Mouse (Mus musculus) kidney, adult 2 months (tissue): ENCODE measurements around the gene Cdhr4. TPM values are rescaled to one million over a fixed set of nuclear protein-coding genes. Genes with fewer than 3 reads are reported as not detected.

Experiments
- DNase-seq: peaks from one replicate; pipeline ENCODE4 v3.0.0; 2021
- H3K27ac ChIP-seq: fragments of 200-500 bp; 2 replicates; pipeline ENCODE4 v1.5.1; 2012; ENCODE audit warnings: low read depth, low read length, control low read depth, inconsistent platforms; ENCODE audit not compliant: insufficient read depth
- H3K27me3 ChIP-seq: fragments of 200-500 bp; replicated peaks from 2 replicates; pipeline ENCODE4 v1.6.1; 2012; ENCODE audit warnings: mild to moderate bottlenecking, moderate library complexity, low read length, inconsistent platforms; ENCODE audit not compliant: control insufficient read depth, insufficient read depth
- H3K36me3 ChIP-seq: fragments of 200-500 bp; 2 replicates; pipeline ENCODE4 v1.6.1; 2012; ENCODE audit warnings: mild to moderate bottlenecking, moderate library complexity, low read length, inconsistent platforms; ENCODE audit not compliant: control insufficient read depth, insufficient read depth
- H3K4me1 ChIP-seq: fragments of 200-500 bp; 2 replicates; pipeline ENCODE4 v1.6.1; 2011; ENCODE audit warnings: low read length; ENCODE audit not compliant: control insufficient read depth, insufficient read depth
- H3K4me3 ChIP-seq: fragments of 200-500 bp; 2 replicates; pipeline ENCODE4 v1.5.1; 2011; ENCODE audit warnings: mild to moderate bottlenecking, low read depth, low read length, control low read depth; ENCODE audit not compliant: insufficient read depth
- CTCF ChIP-seq: fragments of 200-500 bp; conservative IDR thresholded peaks from 2 replicates; pipeline ENCODE4 v1.5.1; 2011; ENCODE audit warnings: low read depth, mild to moderate bottlenecking, control low read depth, low read length, moderate library complexity, mixed read lengths; ENCODE audit not compliant: insufficient read depth, insufficient read length
- POLR2A ChIP-seq: fragments of 200-500 bp; IDR thresholded peaks from one replicate; pipeline ENCODE4 v1.6.1; 2011; ENCODE audit warnings: low read depth, low read length, control low read depth
- WGBS: fragments of 180-500 bp; shearing (Covaris S2); methylation state at CpG from one replicate; pipeline ENCODE4 v1.1.7; 2018; 5-methylcytosine and 5-hydroxymethylcytosine counted together
- polyA plus RNA-seq: library from polyadenylated mRNA; depleted of rRNA; stranded (reverse); fragments of >200 nt; gene quantifications from 2 replicates; pipeline ENCODE4 v1.2.3, GENCODE M21; 2012

Gene Cdhr4
- polyA plus RNA-seq, 1 experiment, result 0.94 TPM

- no peak for DNase-seq
- TF ChIP-seq POLR2A (no peak), CTCF (no peak)
- H3K36me3 ChIP-seq, result no peaks in the 10 kb centered on the region
- WGBS, result 90% methylated on average over 9 of the region's 9 CpGs
- no peaks in the 10 kb centered on the region for H3K27me3 ChIP-seq
- H3K4me1 ChIP-seq, result no peaks in the 10 kb centered on the region
- no peak overlapping the region for H3K27ac ChIP-seq
- H3K4me3 ChIP-seq, result no peak overlapping the region
Measured at GRCm38 (mm10) chr9:107964681-107965080, 27.6 kb upstream of the Cdhr4 start.

- no peaks in the 10 kb centered on the region for H3K27me3 ChIP-seq
- no peak overlapping the region for H3K4me3 ChIP-seq
- WGBS, result 88% methylated on average over 10 of the region's 10 CpGs
- H3K36me3 ChIP-seq, result no peaks in the 10 kb centered on the region
- DNase-seq, result no peak
- no peaks in the 10 kb centered on the region for H3K4me1 ChIP-seq
- TF ChIP-seq POLR2A (no peak), CTCF (no peak)
- H3K27ac ChIP-seq, result no peak overlapping the region
Measured at GRCm38 (mm10) chr9:107966676-107967075, 25.6 kb upstream of the Cdhr4 start.

GRCm38 (mm10) chr9:107967437-107967836, 24.9 kb upstream of the Cdhr4 start:
- no peak overlapping the region for H3K4me3 ChIP-seq
- peak; percentile 19 for DNase-seq
- no peaks in the 10 kb centered on the region for H3K36me3 ChIP-seq
- H3K4me1 ChIP-seq, result no peaks in the 10 kb centered on the region
- 70% methylated on average over 6 of the region's 6 CpGs for WGBS
- H3K27me3 ChIP-seq, result no peaks in the 10 kb centered on the region
- no peak overlapping the region for H3K27ac ChIP-seq
- TF ChIP-seq CTCF, result no peak
- no peak for TF ChIP-seq POLR2A

- H3K27me3 ChIP-seq, result no peaks in the 10 kb centered on the region
- no peak for TF ChIP-seq POLR2A
- TF ChIP-seq CTCF, result no peak
- no peaks in the 10 kb centered on the region for H3K36me3 ChIP-seq
- no peaks in the 10 kb centered on the region for H3K4me1 ChIP-seq
- no peak for DNase-seq
- no peak overlapping the region for H3K4me3 ChIP-seq
- 94% methylated on average over 7 of the region's 7 CpGs for WGBS
- H3K27ac ChIP-seq, result no peak overlapping the region
Measured at GRCm38 (mm10) chr9:107968531-107968930, 23.8 kb upstream of the Cdhr4 start.

- Histone ChIP-seq H3K27ac (no peak overlapping the region), H3K4me3 (no peak overlapping the region), H3K4me1 (no peaks in the 10 kb centered on the region), H3K36me3 (no peaks in the 10 kb centered on the region), H3K27me3 (no peaks in the 10 kb centered on the region)
- no peak for TF ChIP-seq POLR2A
- TF ChIP-seq CTCF, result no peak
- 90% methylated on average over 5 of the region's 5 CpGs for WGBS
- no peak for DNase-seq
Measured at GRCm38 (mm10) chr9:107970311-107970710, 22.0 kb upstream of the Cdhr4 start.

- no peak overlapping the region for H3K27ac ChIP-seq
- peak; percentile 33 for DNase-seq
Measured at GRCm38 (mm10) chr9:107971690-107972541, 20.4 kb upstream of the Cdhr4 start.

GRCm38 (mm10) chr9:107974491-107975171, 17.7 kb upstream of the Cdhr4 start:
- DNase-seq, result no peak
- TF ChIP-seq POLR2A, result no peak
- no peak for TF ChIP-seq CTCF
- H3K4me1 ChIP-seq, result no peaks in the 10 kb centered on the region
- no peaks in the 10 kb centered on the region for H3K36me3 ChIP-seq
- no peak overlapping the region for H3K4me3 ChIP-seq
- WGBS, result 73% methylated on average over 10 of the region's 10 CpGs
- no peaks in the 10 kb centered on the region for H3K27me3 ChIP-seq
- no peak overlapping the region for H3K27ac ChIP-seq

More at GRCm38 (mm10) chr9:107971690-107972541, 20.4 kb upstream of the Cdhr4 start:
- H3K4me3 ChIP-seq, result no peak overlapping the region
- no peaks in the 10 kb centered on the region for H3K27me3 ChIP-seq
- no peaks in the 10 kb centered on the region for H3K4me1 ChIP-seq
- 61% methylated on average over 8 of the region's 8 CpGs for WGBS
- no peaks in the 10 kb centered on the region for H3K36me3 ChIP-seq
- no peak for TF ChIP-seq CTCF
- TF ChIP-seq POLR2A, result no peak
